Mouse (Mus musculus) kidney, adult 2 months (tissue): ENCODE measurements at regions not wholly inside any gene's neighbourhood (a gene's known extent, or its start where the extent isn't known, plus 50 kb on each side); places are given as distances from the start of the nearest gene placed in this dataset.

Experiments
- DNase-seq: peaks from one replicate; pipeline ENCODE4 v3.0.0; 2021
- H3K27ac ChIP-seq: fragments of 200-500 bp; 2 replicates; pipeline ENCODE4 v1.5.1; 2012; ENCODE audit warnings: low read depth, low read length, control low read depth, inconsistent platforms; ENCODE audit not compliant: insufficient read depth
- H3K27me3 ChIP-seq: fragments of 200-500 bp; replicated peaks from 2 replicates; pipeline ENCODE4 v1.6.1; 2012; ENCODE audit warnings: mild to moderate bottlenecking, moderate library complexity, low read length, inconsistent platforms; ENCODE audit not compliant: control insufficient read depth, insufficient read depth
- H3K36me3 ChIP-seq: fragments of 200-500 bp; 2 replicates; pipeline ENCODE4 v1.6.1; 2012; ENCODE audit warnings: mild to moderate bottlenecking, moderate library complexity, low read length, inconsistent platforms; ENCODE audit not compliant: control insufficient read depth, insufficient read depth
- H3K4me1 ChIP-seq: fragments of 200-500 bp; 2 replicates; pipeline ENCODE4 v1.6.1; 2011; ENCODE audit warnings: low read length; ENCODE audit not compliant: control insufficient read depth, insufficient read depth
- H3K4me3 ChIP-seq: fragments of 200-500 bp; 2 replicates; pipeline ENCODE4 v1.5.1; 2011; ENCODE audit warnings: mild to moderate bottlenecking, low read depth, low read length, control low read depth; ENCODE audit not compliant: insufficient read depth
- CTCF ChIP-seq: fragments of 200-500 bp; conservative IDR thresholded peaks from 2 replicates; pipeline ENCODE4 v1.5.1; 2011; ENCODE audit warnings: low read depth, mild to moderate bottlenecking, control low read depth, low read length, moderate library complexity, mixed read lengths; ENCODE audit not compliant: insufficient read depth, insufficient read length
- POLR2A ChIP-seq: fragments of 200-500 bp; IDR thresholded peaks from one replicate; pipeline ENCODE4 v1.6.1; 2011; ENCODE audit warnings: low read depth, low read length, control low read depth
- WGBS: fragments of 180-500 bp; shearing (Covaris S2); methylation state at CpG from one replicate; pipeline ENCODE4 v1.1.7; 2018; 5-methylcytosine and 5-hydroxymethylcytosine counted together

GRCm38 (mm10) chr4:72331882-72332281 is 131.2 kb upstream of the Tle1 start:
- Histone ChIP-seq H3K27me3 (no peaks in the 10 kb centered on the region), H3K36me3 (no peaks in the 10 kb centered on the region), H3K4me3 (no peak overlapping the region), H3K27ac (no peak overlapping the region), H3K4me1 (no peaks in the 10 kb centered on the region)
- WGBS = 29% methylated on average over 3 of the region's 3 CpGs
- DNase-seq = no peak
- TF ChIP-seq POLR2A (no peak), CTCF (no peak)

GRCm38 (mm10) chr4:72329026-72329390 is 128.3 kb upstream of the Tle1 start:
- Histone ChIP-seq H3K4me1 (no peaks in the 10 kb centered on the region), H3K4me3 (no peak overlapping the region), H3K27ac (no peak overlapping the region), H3K36me3 (no peaks in the 10 kb centered on the region), H3K27me3 (no peaks in the 10 kb centered on the region)
- DNase-seq = no peak
- TF ChIP-seq CTCF (no peak), POLR2A (no peak)

- 88% methylated on average over 2 of the region's 2 CpGs for WGBS
- H3K27me3 ChIP-seq = no peaks in the 10 kb centered on the region
- H3K27ac ChIP-seq = no peak overlapping the region
- no peaks in the 10 kb centered on the region for H3K36me3 ChIP-seq
- DNase-seq = no peak
- no peak overlapping the region for H3K4me3 ChIP-seq
- no peaks in the 10 kb centered on the region for H3K4me1 ChIP-seq
- no peak for TF ChIP-seq POLR2A
- TF ChIP-seq CTCF = no peak
These were observed 127.7 kb upstream of the Tle1 start for GRCm38 (mm10) chr4:72328282-72329025.

- TF ChIP-seq CTCF (no peak), POLR2A (no peak)
- Histone ChIP-seq H3K27me3 (no peaks in the 10 kb centered on the region), H3K4me3 (no peak overlapping the region), H3K4me1 (no peaks in the 10 kb centered on the region), H3K36me3 (no peaks in the 10 kb centered on the region), H3K27ac (no peak overlapping the region)
- DNase-seq = no peak
These were observed 124.2 kb upstream of the Tle1 start for GRCm38 (mm10) chr4:72324913-72325312.

- no peak for TF ChIP-seq POLR2A
- no peak for TF ChIP-seq CTCF
- WGBS = 50% methylated on average over 1 of the region's 1 CpGs
- Histone ChIP-seq H3K4me3 (no peak overlapping the region), H3K4me1 (no peaks in the 10 kb centered on the region), H3K36me3 (no peaks in the 10 kb centered on the region), H3K27me3 (no peaks in the 10 kb centered on the region), H3K27ac (no peak overlapping the region)
- no peak for DNase-seq
These were observed 84.5 kb upstream of the Tle1 start for GRCm38 (mm10) chr4:72285112-72285675.

GRCm38 (mm10) chr4:72250531-72250930 is 49.8 kb upstream of the Tle1 start:
- TF ChIP-seq CTCF (no peak), POLR2A (no peak)
- no peak overlapping the region for H3K4me3 ChIP-seq
- no peaks in the 10 kb centered on the region for H3K36me3 ChIP-seq
- no peaks in the 10 kb centered on the region for H3K27me3 ChIP-seq
- H3K4me1 ChIP-seq = no peaks in the 10 kb centered on the region
- no peak overlapping the region for H3K27ac ChIP-seq
- 85% methylated on average over 1 of the region's 1 CpGs for WGBS
- DNase-seq = no peak
